Mouse (Mus musculus): Measurements from ENCODE around the gene Cdk5r2.
A peak's percentile ranks its signal among the peaks of the same experiment; 100 is the strongest.

Cdk5r2 gene

GRCm38 (mm10) chr1:74851001-74851775 is 3.5 kb upstream of the Cdk5r2 start:
- DNase-seq: no peak

GRCm38 (mm10) chr1:74855156-74855555 is 422 bp downstream of the Cdk5r2 start:
- no peak for DNase-seq

GRCm38 (mm10) chr1:74855651-74856438 is 1.1 kb downstream of the Cdk5r2 start:
- DNase-seq: no peak

- no peak for DNase-seq
These were observed 1.6 kb downstream of the Cdk5r2 start for GRCm38 (mm10) chr1:74856439-74856720.

- DNase-seq: no peak
These were observed 2.1 kb downstream of the Cdk5r2 start for GRCm38 (mm10) chr1:74856791-74857190.

- DNase-seq: no peak
These were observed 2.5 kb downstream of the Cdk5r2 start for GRCm38 (mm10) chr1:74857201-74857600.

GRCm38 (mm10) chr1:74857677-74858076 is 2.9 kb downstream of the Cdk5r2 start:
- no peak for DNase-seq

- peak; percentile 38 for DNase-seq
These were observed 3.5 kb downstream of the Cdk5r2 start for GRCm38 (mm10) chr1:74858171-74858719.

- DNase-seq: no peak
These were observed 4.1 kb downstream of the Cdk5r2 start for GRCm38 (mm10) chr1:74858805-74859204.

- no peak for DNase-seq
These were observed 4.7 kb downstream of the Cdk5r2 start for GRCm38 (mm10) chr1:74859223-74859984.

- DNase-seq: no peak
These were observed 7.0 kb downstream of the Cdk5r2 start for GRCm38 (mm10) chr1:74861783-74862182.

- no peak for DNase-seq
These were observed 17.5 kb downstream of the Cdk5r2 start for GRCm38 (mm10) chr1:74872218-74872617.

GRCm38 (mm10) chr1:74877199-74877598 is 22.5 kb downstream of the Cdk5r2 start:
- DNase-seq: no peak

- DNase-seq: peak; percentile 69
These were observed 26.1 kb downstream of the Cdk5r2 start for GRCm38 (mm10) chr1:74880785-74881360.

GRCm38 (mm10) chr1:74882055-74882734 is 27.5 kb downstream of the Cdk5r2 start:
- no peak for DNase-seq

- DNase-seq: no peak
These were observed 28.1 kb downstream of the Cdk5r2 start for GRCm38 (mm10) chr1:74882828-74883227.

GRCm38 (mm10) chr1:74883441-74883840 is 28.7 kb downstream of the Cdk5r2 start:
- no peak for DNase-seq

- DNase-seq: no peak
These were observed 29.7 kb downstream of the Cdk5r2 start for GRCm38 (mm10) chr1:74884196-74885141.

GRCm38 (mm10) chr1:74885369-74886042 is 30.8 kb downstream of the Cdk5r2 start, which contains the start of gene Fev:
TSS of gene Fev (minus strand) at chr1:74885419.
- no peak for DNase-seq

- DNase-seq: no peak
These were observed 36.8 kb downstream of the Cdk5r2 start for GRCm38 (mm10) chr1:74891513-74891912.

All from kidney, adult 9 months (tissue).